Mouse (Mus musculus): ENCODE results near the gene Nfu1. TPM values are rescaled to one million over a fixed set of nuclear protein-coding genes. Genes with fewer than 3 reads are reported as not detected.

The Nfu1 gene
- total and polyA plus RNA-seq, 2 experiments from 2014 or later = 163 to 395 TPM

GRCm38 (mm10) chr6:87032401-87032800 lies 23.4 kb downstream of the Nfu1 start:
- no peak for ATAC-seq (ENCODE audit: low FRiP score)
- 83% methylated on average over 3 of the region's 3 CpGs for WGBS
- peaks cover 7% of the 10 kb centered on the region for H3K36me3 ChIP-seq (ENCODE audit: insufficient read depth, low read length)

GRCm38 (mm10) chr6:87034395-87034794 lies 25.4 kb downstream of the Nfu1 start:
- 0 out of 2 replicates have a peak, but pooled peaks cover under 1% of the 10 kb centered on the region for H3K36me3 ChIP-seq (ENCODE audit: insufficient read depth, low read length)
- no peaks in the 10 kb centered on the region for H3K4me1 ChIP-seq (ENCODE audit: insufficient read depth, low read length)
- no peak overlapping the region for H3K4me3 ChIP-seq (ENCODE audit: low read depth, low read length)
- H3K27ac ChIP-seq (ENCODE audit: low read depth, low read length) = no peak overlapping the region
- H3K9ac ChIP-seq (replicated peaks; ENCODE audit: low read length, poor library complexity, severe bottlenecking) = no peak overlapping the region
- WGBS = 86% methylated on average over 3 of the region's 3 CpGs
- ATAC-seq (ENCODE audit: low FRiP score) = no peak
- H3K4me2 ChIP-seq (ENCODE audit: low read depth, low read length, poor library complexity, severe bottlenecking) = no peak overlapping the region
- DNase-seq (ENCODE audit: low spot score) = no peak
- no peak for TF ChIP-seq CTCF (IDR thresholded peaks at IDR 0.05)
- no peaks in the 10 kb centered on the region for H3K27me3 ChIP-seq (ENCODE audit: insufficient read depth, low read length)
- no peaks in the 10 kb centered on the region for H3K9me3 ChIP-seq (ENCODE audit: low read length)

More at GRCm38 (mm10) chr6:87032401-87032800, 23.4 kb downstream of the Nfu1 start:
- no peak for TF ChIP-seq CTCF (IDR thresholded peaks at IDR 0.05)
- Histone ChIP-seq H3K27ac (ENCODE audit: low read depth, low read length) (no peak overlapping the region), H3K27me3 (ENCODE audit: insufficient read depth, low read length) (no peaks in the 10 kb centered on the region), H3K4me2 (ENCODE audit: low read depth, low read length, poor library complexity, severe bottlenecking) (no peak overlapping the region), H3K9me3 (ENCODE audit: low read length) (no peaks in the 10 kb centered on the region), H3K4me1 (ENCODE audit: insufficient read depth, low read length) (no peaks in the 10 kb centered on the region), H3K9ac (replicated peaks; ENCODE audit: low read length, poor library complexity, severe bottlenecking) (no peak overlapping the region), H3K4me3 (ENCODE audit: low read depth, low read length) (no peak overlapping the region)
- DNase-seq (ENCODE audit: low spot score) = no peak

DNA sequence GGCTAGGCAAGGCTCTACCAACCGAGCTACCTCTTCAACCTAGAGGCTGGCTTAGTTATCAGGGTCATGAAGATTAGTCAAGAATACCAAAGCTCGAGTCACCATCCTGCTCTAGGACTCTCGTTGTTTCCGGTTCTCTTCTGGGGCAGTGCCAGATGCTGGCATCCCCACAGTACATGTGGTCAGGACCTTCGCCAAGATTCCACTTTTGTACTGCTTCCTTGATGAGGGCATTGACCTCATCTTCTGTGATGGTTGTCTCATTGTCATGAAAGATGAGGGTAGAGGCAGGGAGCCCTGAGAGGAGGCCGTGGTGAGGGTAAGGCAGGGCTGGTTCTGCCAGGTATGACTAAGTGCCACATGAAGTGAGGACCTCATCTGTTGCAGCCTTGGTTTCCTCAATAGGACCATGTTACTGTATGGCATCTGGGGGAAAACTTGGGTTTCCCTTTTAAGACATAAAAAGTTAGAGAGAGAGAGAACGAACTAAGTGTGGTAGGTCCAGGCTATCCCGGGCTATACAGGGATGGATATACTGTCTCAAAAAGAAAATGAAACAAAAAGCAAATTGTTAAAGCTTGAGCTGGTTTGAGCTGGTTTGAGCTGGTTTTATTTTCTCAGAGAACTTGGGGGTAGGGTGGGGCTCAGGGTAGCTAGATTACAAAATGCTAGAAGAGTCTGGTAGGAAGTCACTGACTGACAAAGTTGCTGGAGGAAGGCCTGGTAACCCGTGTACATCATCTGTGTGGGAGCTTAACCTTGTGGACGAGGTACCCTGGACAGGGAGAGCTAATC lies 29.0 kb downstream of the Nfu1 start:
- WGBS = 86% methylated on average over 10 of the region's 10 CpGs
- Histone ChIP-seq H3K27me3 (ENCODE audit: insufficient read depth, low read length) (no peaks in the 10 kb centered on the region), H3K4me1 (ENCODE audit: insufficient read depth, low read length) (no peaks in the 10 kb centered on the region), H3K27ac (ENCODE audit: low read depth, low read length) (no peak overlapping the region), H3K9ac (replicated peaks; ENCODE audit: low read length, poor library complexity, severe bottlenecking) (no peak overlapping the region), H3K4me3 (ENCODE audit: low read depth, low read length) (no peak overlapping the region), H3K36me3 (ENCODE audit: insufficient read depth, low read length) (no peaks in the 10 kb centered on the region), H3K4me2 (ENCODE audit: low read depth, low read length, poor library complexity, severe bottlenecking) (no peak overlapping the region), H3K9me3 (ENCODE audit: low read length) (no peaks in the 10 kb centered on the region)
- TF ChIP-seq CTCF (IDR thresholded peaks at IDR 0.05) = no peak
- DNase-seq (ENCODE audit: low spot score) = no peak
- ATAC-seq (ENCODE audit: low FRiP score) = no peak

DNA sequence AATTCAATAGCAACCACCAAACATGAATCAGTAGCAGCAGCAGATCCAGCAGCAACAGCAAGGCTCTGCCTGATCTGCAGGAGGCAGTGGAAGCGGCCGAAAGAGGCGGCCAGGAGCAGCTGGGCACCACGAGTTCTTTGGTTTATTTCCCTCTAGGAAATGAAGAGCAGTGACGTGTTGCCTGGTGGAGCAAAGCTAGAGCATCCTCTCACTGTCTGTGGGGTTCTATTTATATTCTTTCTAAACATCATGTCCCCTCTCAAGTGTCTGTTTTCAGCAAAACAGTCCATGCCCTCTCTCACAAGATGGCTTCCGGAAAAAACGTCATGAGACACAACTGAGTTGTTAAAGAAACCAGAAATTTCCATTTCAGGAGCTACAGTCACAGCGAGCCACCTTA lies 30.1 kb downstream of the Nfu1 start:
- WGBS = 86% methylated on average over 8 of the region's 8 CpGs
- no peak overlapping the region for H3K4me3 ChIP-seq (ENCODE audit: low read depth, low read length)
- ATAC-seq (ENCODE audit: low FRiP score) = no peak

DNA sequence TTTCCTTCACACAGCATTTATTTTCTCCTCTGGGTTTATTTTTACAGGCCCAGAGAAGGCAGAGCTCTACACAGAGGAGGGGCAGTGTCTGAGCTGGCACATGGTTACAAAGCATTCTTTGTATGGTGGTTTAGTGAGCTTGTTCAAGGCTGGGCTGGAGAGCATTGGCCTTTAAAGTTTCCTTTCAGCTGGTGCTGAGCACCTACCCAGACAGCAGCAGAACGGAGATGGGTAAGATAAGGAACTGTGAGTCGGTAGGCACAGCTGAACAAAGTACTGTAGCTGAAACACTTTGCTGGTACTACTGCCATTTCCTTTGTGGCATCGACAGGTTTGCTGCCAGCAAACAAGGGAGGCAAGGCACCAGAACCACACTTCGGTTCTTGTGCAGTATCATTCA lies 31.9 kb downstream of the Nfu1 start:
- WGBS = 80% methylated on average over 4 of the region's 4 CpGs
- H3K9ac ChIP-seq (replicated peaks; ENCODE audit: low read length, poor library complexity, severe bottlenecking) = no peak overlapping the region
- no peaks in the 10 kb centered on the region for H3K27me3 ChIP-seq (ENCODE audit: insufficient read depth, low read length)
- no peak for TF ChIP-seq CTCF (IDR thresholded peaks at IDR 0.05)
- DNase-seq (ENCODE audit: low spot score) = no peak
- no peak overlapping the region for H3K4me2 ChIP-seq (ENCODE audit: low read depth, low read length, poor library complexity, severe bottlenecking)
- no peak for ATAC-seq (ENCODE audit: low FRiP score)
- no peaks in the 10 kb centered on the region for H3K36me3 ChIP-seq (ENCODE audit: insufficient read depth, low read length)
- H3K4me1 ChIP-seq (ENCODE audit: insufficient read depth, low read length) = peaks cover 6% of the 10 kb centered on the region
- H3K4me3 ChIP-seq (ENCODE audit: low read depth, low read length) = no peak overlapping the region
- no peaks in the 10 kb centered on the region for H3K9me3 ChIP-seq (ENCODE audit: low read length)
- no peak overlapping the region for H3K27ac ChIP-seq (ENCODE audit: low read depth, low read length)

More for the DNA sequence above, 30.1 kb downstream of the Nfu1 start:
- Histone ChIP-seq H3K4me1 (ENCODE audit: insufficient read depth, low read length) (peaks cover 6% of the 10 kb centered on the region), H3K27me3 (ENCODE audit: insufficient read depth, low read length) (no peaks in the 10 kb centered on the region), H3K9me3 (ENCODE audit: low read length) (no peaks in the 10 kb centered on the region), H3K9ac (replicated peaks; ENCODE audit: low read length, poor library complexity, severe bottlenecking) (no peak overlapping the region), H3K27ac (ENCODE audit: low read depth, low read length) (no peak overlapping the region), H3K4me2 (ENCODE audit: low read depth, low read length, poor library complexity, severe bottlenecking) (no peak overlapping the region), H3K36me3 (ENCODE audit: insufficient read depth, low read length) (no peaks in the 10 kb centered on the region)
- no peak for TF ChIP-seq CTCF (IDR thresholded peaks at IDR 0.05)
- DNase-seq (ENCODE audit: low spot score) = no peak

- TF ChIP-seq CTCF (IDR thresholded peaks at IDR 0.05) = no peak
- H3K4me2 ChIP-seq (ENCODE audit: low read depth, low read length, poor library complexity, severe bottlenecking) = no peak overlapping the region
- no peaks in the 10 kb centered on the region for H3K9me3 ChIP-seq (ENCODE audit: low read length)
- ATAC-seq (ENCODE audit: low FRiP score) = no peak
- no peak overlapping the region for H3K4me3 ChIP-seq (ENCODE audit: low read depth, low read length)
- H3K36me3 ChIP-seq (ENCODE audit: insufficient read depth, low read length) = no peaks in the 10 kb centered on the region
- no peak for DNase-seq (ENCODE audit: low spot score)
- no peaks in the 10 kb centered on the region for H3K27me3 ChIP-seq (ENCODE audit: insufficient read depth, low read length)
- H3K27ac ChIP-seq (ENCODE audit: low read depth, low read length) = no peak overlapping the region
- no peak overlapping the region for H3K9ac ChIP-seq (replicated peaks; ENCODE audit: low read length, poor library complexity, severe bottlenecking)
- WGBS = 91% methylated on average over 7 of the region's 7 CpGs
- peaks cover 6% of the 10 kb centered on the region for H3K4me1 ChIP-seq (ENCODE audit: insufficient read depth, low read length)
These were observed 32.4 kb downstream of the Nfu1 start for GRCm38 (mm10) chr6:87041431-87041830.
